Mouse (Mus musculus) liver, adult (tissue): ENCODE measurements around the gene Rasip1.

Source experiments
- GATA4 ChIP-seq: IDR thresholded peaks from 2 replicates; pipeline ENCODE4 v1.6.1; 2014; ENCODE audit warnings: mild to moderate bottlenecking, low read length; ENCODE audit not compliant: insufficient replicate concordance

Gene Rasip1

DNA sequence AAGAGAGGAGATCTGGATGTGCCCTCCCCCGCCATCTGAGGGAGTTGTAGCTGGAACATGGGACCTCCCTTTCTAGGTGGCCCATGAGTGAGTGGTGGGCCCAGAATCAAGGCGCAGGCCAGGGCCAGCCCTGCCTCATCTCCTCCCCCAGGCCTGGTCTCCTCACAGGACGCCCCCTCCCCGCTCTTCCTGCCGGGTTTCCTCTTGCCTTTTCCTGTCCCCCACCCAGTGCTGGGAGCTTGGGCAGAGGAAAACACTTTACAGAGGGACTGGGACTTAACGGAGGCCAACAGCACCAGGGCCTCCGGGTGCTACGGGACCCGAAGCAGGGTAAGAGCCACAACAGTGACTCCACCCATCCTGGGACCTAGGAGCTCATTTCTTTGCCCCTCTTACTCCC lies at the start of gene Rasip1:
TSS of gene Rasip1 (plus strand) at position 228 of the 400 bp plus-strand sequence.
- peak; percentile 23; the same call in 1 of the 2 replicates for TF ChIP-seq GATA4

DNA sequence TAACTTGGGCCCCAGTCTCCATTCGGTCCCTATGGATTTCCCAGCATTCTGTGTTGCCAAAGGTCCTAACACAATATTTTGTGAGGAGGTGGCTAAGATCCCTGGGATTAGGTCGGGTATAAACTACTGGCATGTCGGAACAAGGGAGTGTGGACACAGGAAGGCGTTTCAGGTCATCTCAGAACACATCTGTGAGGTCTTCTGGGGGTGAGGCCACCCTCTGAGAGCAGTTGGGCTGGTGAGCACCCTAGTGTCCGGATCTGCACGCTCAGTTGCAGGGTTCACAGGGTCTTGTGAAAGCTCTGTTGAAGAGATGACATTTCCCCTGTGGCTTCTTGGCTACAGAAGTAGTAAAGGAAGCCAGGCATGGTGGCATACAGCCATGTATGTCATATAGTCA lies 41.4 kb upstream of the Rasip1 start:
- no peak for TF ChIP-seq GATA4

DNA sequence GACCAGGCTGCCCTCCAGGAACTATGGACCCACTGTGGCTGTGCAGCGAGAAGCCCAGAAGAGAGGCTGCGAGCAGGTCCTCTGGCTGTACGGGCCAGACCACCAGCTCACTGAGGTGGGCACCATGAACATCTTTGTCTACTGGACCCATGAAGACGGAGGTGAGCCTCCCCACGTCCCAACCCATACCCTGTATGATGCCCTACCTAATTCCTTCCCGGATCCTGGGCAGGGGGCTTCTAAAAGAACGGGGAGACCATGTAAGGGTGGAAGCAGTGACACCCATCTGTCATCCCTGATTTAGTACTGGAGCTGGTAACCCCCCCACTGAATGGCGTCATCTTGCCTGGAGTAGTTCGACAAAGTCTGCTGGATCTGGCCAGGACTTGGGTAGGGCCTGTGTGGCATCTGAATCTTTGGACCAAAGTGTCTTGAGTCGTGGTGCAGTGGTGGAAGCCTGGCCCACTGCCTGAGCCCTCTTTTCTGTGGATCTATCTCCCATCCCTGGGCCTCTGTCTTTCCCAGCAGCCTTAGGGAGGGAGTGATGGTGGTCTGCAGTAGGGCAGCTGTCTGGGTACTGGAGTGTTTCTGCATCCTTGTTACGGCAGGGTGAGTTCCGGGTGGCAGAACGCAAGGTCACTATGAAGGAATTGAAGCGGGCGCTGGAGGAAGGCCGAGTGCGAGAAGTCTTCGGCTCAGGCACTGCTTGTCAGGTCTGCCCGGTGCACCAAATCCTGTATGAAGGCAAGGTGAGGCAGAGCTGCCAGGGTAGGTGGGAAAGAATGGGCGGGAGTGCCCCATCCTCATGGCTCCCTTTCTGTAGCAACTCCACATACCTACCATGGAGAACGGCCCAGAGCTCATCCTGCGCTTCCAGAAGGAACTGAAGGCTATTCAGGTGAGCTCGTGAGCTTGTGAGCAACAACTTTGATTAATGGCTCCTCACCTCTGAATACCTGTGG lies 39.4 kb upstream of the Rasip1 start:
- TF ChIP-seq GATA4, result no peak

DNA sequence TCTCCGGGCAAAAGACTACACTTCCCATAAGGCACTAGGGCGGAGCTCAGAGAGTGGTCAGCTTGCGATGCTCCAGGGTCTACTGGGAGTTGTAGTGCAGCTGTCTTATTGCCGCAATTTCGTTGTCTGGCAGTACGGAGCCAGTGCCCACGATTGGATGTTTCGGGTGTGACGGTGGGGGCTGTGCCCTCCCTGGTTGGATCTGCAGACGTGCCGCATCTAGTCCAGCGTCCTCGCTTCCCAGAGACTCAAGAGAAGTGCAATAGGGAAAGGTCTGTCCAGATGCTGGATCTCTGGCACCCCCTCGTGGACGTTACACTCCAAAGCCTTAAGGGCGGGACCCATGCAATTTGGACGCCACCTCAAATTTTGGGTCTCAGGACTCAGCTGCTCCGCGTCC lies 38.1 kb upstream of the Rasip1 start:
- TF ChIP-seq GATA4, result no peak

DNA sequence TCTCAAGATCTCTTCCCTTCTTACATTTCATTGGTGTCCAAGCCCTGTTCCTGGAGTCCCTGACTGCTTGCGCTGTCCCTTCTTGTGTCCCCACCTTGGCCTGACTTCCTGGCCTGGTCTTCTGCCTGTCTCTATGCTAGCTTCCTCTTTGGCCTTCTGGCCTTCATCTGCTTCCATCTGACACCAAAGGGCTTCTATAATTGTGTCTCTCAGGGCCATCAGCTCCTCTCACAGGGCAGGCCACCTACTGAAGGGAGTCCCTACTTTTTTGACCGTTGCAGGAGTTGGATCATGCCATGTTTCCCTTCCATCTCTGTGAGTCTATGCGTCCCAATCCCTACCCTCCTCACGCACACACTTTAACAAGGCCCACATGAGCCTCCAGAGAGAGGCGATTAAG lies 37.4 kb upstream of the Rasip1 start:
- TF ChIP-seq GATA4, result no peak

DNA sequence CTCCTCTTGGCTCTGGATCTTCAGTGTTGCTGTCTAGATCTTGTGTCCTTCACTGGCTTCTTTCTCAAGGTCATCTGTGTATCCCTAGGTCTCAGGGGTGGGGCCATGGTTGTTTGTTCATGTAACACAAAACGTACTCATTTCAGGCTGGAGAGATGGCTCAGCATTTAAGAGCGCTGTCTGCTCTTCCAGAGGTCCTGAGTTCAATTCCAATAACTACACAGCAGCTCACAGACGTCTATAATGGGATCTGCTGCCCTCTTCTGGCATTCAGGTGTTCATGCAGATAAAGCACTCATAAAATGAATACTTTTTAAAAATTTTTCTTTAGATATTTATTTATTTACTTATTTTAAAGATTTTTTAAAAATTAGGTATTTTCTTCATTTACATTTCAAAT lies 36.4 kb upstream of the Rasip1 start:
- TF ChIP-seq GATA4, result no peak

DNA sequence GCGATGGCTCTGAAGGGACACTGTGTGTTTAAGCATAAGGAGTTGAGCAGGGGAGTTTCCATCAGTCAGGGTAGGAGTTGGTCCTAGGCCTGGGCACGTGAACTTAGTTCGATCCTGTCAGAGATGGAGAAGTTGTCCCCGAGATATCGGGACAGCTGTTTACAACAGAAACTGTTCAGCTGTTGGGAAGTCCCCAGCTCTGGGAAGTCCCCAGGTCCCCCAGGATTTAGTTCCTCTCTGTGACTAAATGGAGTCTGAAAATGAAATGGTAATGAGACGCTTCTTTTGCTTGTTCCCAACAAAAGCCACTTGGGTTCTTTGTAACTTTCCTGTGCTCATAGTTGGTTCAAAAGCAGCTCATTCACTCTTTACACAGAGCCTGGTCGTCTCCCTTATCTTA lies 35.4 kb upstream of the Rasip1 start:
- no peak for TF ChIP-seq GATA4

DNA sequence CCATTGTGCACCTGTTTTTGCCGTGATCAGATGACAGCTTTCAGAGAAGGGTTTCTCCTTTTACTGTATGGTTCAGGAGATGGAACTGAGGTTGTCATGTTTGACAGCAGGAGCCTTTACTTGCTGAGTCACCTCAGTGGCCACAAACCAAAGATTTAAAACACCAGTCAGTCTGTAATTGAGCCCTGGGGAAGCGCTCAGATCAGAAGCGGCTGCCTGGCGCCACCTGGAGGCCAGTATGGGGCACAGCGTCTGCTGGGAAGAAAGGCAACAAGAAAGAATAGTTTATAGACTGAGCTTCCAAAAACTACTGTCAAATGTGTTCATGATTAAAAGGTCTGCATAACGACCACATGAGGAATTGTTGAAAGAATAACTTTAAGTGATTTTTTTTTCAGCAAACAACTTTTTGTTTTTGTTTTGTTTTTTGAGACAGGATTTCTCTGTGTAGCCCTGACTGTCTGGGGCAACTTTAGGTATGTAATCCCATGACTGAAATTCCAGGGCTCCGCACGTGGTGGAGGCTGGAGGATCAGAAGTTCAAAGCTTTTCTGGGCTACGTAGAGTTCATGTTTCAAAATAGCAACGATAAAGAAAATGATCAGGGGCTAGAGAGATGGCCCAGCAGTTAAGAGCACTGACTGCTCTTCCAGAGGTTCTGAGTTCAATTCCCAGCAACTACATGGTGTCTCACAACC lies 34.0 kb upstream of the Rasip1 start:
- no peak for TF ChIP-seq GATA4

DNA sequence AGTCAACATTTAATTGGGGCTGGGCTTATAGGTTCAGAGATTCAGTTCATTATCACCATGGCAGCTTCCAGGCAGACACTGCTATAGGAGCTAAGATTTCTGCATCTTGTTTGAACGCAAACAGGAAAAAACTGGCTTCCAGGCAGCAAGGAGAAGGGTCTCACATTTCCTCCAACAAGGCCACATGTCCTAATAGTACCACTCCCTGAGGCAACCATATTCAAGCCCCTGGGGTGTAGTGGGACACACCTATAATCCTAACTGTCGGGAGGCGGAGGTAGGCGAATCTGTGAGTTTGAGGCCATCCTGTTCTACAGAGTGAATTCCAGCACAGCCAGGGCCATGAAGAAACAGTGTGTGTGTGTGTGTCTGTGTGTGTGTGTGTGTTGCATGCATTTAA lies 32.1 kb upstream of the Rasip1 start:
- TF ChIP-seq GATA4, result no peak

DNA sequence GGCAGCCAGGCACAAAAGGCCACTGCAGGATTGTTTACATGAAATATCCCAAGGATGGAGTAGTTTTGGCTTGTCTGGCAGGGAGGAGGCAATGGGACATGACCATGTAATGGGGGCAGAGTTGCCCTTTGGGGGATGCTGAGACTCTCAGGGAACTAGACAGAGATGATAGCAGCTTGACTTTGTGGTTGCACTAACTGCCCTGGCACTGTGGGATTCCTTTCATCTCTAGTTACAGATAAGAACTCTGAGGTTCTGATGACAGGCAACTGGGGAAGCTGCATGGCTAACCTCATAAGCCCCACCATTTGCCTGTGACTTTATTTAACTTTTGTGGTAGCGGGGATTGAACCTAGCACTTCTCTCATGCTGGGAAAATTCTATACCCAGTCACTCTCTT lies 31.2 kb upstream of the Rasip1 start:
- no peak for TF ChIP-seq GATA4

DNA sequence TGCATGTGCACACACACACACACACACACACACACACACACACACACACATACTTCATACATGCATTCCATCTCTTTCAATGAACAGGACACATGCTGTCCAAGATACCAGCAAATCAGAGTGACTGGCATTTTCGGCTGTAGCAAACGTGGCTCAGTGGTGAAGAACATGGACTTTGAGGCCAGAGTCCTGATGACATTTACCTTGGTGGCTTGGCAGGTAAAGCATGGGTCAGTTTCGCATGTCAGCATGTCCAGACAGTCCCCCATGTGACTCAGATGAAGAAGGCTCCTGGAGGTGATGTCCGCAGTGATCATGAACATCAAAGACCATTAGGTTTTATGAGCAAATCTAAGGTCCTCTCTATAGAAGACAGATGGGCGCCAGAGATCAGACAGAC lies 30.3 kb upstream of the Rasip1 start:
- TF ChIP-seq GATA4, result no peak

DNA sequence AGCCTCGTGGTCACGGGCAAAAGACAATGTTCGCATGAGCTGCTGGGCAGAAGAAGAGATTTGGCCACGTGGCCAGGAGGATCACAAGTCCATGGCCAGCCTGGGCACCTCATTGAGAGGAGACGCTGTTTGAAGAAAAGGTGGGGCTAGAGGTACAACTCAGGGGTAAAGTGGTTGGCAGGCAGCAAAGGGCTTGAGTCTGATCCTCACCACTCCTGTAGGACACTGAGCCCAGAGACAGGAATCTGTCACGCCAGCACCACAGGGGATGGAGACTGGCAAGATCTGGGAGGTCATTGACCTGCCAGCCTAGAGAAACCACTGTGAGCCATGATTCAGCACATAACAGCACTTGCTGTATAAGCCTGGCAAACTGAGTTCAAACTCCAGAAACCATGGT lies 29.8 kb upstream of the Rasip1 start:
- no peak for TF ChIP-seq GATA4

DNA sequence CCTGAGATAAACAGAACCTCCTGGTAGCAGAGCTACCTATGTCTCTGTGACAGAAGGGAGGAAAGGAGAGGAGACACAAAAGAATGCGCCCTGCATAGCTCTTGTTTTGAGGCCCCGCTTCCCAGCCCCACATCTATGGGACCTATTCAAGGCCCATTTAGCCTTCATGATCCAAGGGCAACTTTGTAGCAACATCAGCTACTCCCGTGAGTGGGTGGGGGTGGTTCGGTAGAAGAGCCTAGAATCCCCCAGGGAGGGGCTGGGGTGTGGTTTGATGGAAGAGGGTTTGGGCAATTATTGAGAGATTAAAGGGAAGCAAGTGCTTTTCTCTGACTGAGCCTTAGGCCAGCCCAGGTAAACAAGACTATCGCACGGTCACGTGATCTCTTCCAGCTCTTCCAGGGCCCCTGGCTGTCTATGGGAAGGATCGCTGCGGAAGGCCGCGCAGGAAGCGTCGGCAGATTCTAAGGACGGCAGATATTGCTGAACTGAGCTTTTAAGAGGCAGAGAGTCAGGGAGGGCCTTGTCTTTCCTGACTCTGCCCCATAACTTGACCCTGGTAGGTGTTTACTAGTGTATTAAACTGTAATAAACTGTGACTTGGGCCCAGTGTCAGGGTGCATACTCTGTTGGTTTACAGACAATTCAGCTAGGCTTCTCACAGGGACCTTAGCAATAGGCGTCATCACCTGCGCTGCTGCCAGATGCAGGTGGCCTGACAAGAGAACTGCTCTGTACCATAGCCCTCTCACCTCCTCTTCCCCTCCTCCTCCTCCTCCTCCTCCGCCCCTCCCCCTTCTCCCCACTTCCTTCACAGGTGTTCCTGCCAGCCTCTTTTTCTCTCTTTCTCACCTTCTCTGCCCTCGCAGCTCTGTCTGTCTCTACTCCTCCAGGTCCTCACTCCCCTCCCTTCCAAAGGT lies 28.1 kb upstream of the Rasip1 start:
- no peak for TF ChIP-seq GATA4

DNA sequence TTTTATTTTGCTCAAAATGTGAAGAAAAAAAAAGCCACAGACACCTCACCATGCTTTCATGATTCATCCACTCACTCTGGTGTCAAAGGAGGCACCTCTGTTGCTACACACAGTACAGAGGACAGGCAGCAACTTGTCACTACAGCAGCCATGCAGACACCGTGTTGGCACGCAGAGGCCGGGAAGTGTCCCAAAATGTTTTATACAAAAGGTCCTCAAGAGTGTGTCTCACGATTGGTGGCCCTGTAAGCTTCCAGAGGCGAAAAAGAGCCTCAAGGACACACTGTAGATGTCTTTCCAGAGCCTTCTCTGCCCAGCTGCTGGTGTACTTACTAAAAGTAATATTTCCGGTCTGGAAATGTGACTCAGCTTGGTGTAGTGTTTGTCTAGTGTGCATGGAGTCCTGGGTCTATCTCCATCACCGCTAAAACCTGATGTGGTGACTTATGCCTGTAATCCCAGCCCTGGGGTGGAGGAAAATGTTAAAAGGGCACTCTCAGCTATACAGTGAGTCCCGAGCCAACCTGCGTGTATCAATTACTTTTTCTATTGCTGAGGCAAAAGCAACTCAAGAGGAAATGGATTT lies 21.5 kb upstream of the Rasip1 start:
- TF ChIP-seq GATA4, result no peak

DNA sequence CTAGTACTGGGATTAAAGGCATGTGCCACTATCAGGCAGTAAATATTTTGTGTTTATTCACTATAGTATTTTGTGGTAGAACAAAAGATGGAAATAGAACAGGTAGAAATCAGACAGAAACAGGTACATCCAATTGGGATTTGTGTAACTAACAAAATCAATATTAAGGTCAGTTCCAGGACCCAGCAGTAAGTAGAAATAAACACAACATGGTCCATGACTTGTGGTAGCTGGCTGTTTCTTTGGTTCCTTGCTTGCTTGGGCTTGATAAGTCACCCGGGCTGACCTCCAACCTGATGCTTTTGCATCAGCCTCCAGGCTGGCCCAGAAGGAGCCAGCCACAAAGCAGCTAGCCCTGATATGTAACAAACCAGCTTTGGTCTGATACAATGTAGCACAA lies 17.8 kb upstream of the Rasip1 start:
- no peak for TF ChIP-seq GATA4
